Mouse (Mus musculus) hindbrain, embryonic 15.5 days (tissue): Measurements from ENCODE around the gene Usp28. TPM values are rescaled to one million over a fixed set of nuclear protein-coding genes. Genes with fewer than 3 reads are reported as not detected.
A peak's percentile ranks its signal among the peaks of the same experiment; 100 is the strongest.

Experiments used
- ATAC-seq: fragments of 200-750 bp; cut with Nextera tagmentation; 2 replicates; pipeline ENCODE4 v1.8.0; 2017; ENCODE audit warnings: low read depth, moderate number of reproducible peaks, moderate TSS enrichment; ENCODE audit not compliant: low FRiP score
- H3K27ac ChIP-seq: fragments of 300-500 bp; sonication (generic); replicated peaks from 2 replicates; pipeline ENCODE4 v1.5.1; 2015; ENCODE audit warnings: mild to moderate bottlenecking, inconsistent platforms
- H3K27me3 ChIP-seq: fragments of 300-500 bp; sonication (generic); 2 replicates; pipeline ENCODE4 v1.6.1; 2015; ENCODE audit warnings: control low read depth, inconsistent platforms
- H3K36me3 ChIP-seq: fragments of 300-500 bp; sonication (generic); 2 replicates; pipeline ENCODE4 v1.6.1; 2015; ENCODE audit warnings: control low read depth, inconsistent platforms
- H3K4me1 ChIP-seq: fragments of 300-500 bp; sonication (generic); replicated peaks from 2 replicates; pipeline ENCODE4 v1.6.1; 2015; ENCODE audit warnings: control low read depth, inconsistent platforms
- H3K4me2 ChIP-seq: fragments of 300-500 bp; sonication (generic); 2 replicates; pipeline ENCODE4 v1.6.1; 2015; ENCODE audit warnings: moderate library complexity, mild to moderate bottlenecking, inconsistent platforms
- H3K4me3 ChIP-seq: fragments of 300-500 bp; sonication (generic); 2 replicates; pipeline ENCODE4 v1.5.1; 2015; ENCODE audit warnings: mild to moderate bottlenecking, inconsistent platforms
- H3K9ac ChIP-seq: fragments of 300-500 bp; sonication (generic); 2 replicates; pipeline ENCODE4 v1.6.1; 2015; ENCODE audit warnings: inconsistent platforms
- H3K9me3 ChIP-seq: fragments of 300-500 bp; sonication (generic); 2 replicates; pipeline ENCODE4 v1.6.1; 2016; ENCODE audit warnings: control low read depth, inconsistent platforms
- WGBS: fragments of 180-500 bp; shearing (Covaris S2); methylation state at CpG from one replicate; pipeline ENCODE4 v1.1.7; 2015; 5-methylcytosine and 5-hydroxymethylcytosine counted together
- polyA plus RNA-seq: library from polyadenylated mRNA; unstranded; fragments of >200 nt; fragmentation: Nextera tagmentation; extraction: Ambion mirVana; gene quantifications from 2 replicates; pipeline ENCODE4 v1.2.1, GENCODE M21; 2015

The Usp28 gene
- polyA plus RNA-seq, 1 experiment from 2014 or later, result 31.0 TPM

DNA sequence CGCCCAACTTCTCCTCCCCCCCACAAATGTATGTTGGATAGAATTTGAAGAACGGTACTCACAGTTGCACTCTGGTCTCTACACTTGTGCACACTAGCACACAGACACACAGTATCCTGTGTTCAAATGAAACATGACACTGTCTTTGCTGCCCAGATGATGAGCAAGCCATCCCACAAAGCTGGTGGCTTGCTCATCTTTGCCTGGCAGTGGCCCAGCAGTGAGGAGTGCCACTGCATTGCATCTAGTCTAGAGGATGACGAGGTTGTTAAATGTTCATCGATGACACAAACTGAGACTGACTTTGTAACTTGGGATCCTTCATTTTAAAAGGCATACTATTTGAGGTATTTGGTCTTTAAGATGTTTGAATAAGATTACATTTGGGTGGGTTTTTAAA, 49.6 kb downstream of the Usp28 start:
- Histone ChIP-seq H3K27me3 (no peaks in the 10 kb centered on the region), H3K36me3 (peaks cover 62% of the 10 kb centered on the region), H3K4me3 (no peak overlapping the region), H3K9ac (no peak overlapping the region), H3K4me2 (no peak overlapping the region), H3K27ac (no peak overlapping the region), H3K9me3 (no peaks in the 10 kb centered on the region), H3K4me1 (no peaks in the 10 kb centered on the region)
- no peak for ATAC-seq
- 99% methylated on average over 4 of the region's 4 CpGs for WGBS

DNA sequence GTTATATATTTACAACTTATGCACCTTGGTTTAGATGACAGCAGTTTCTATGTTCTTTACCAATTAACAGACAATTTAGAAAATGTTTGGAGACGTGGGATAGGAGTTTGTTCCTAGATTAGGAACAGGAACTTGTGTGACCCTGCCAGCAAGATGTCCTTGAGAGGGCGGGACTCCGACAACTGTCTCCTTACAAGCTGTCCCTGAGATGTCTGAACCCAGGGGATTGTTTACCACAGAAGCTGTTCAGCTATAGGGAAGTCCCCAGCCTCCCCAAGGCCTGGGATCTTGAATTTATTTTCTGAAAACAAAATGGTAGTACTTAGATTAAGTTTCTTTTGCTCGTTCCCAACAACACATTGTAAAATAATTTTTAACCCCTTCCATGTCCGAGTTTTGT, 65.7 kb downstream of the Usp28 start:
- Histone ChIP-seq H3K36me3 (no peaks in the 10 kb centered on the region), H3K27ac (no peak overlapping the region), H3K27me3 (no peaks in the 10 kb centered on the region), H3K4me3 (no peak overlapping the region), H3K9ac (no peak overlapping the region), H3K9me3 (no peaks in the 10 kb centered on the region), H3K4me2 (no peak overlapping the region), H3K4me1 (0 out of 2 replicates have a peak, but pooled peaks cover 4% of the 10 kb centered on the region)
- ATAC-seq, result no peak
- 80% methylated on average over 5 of the region's 5 CpGs for WGBS

DNA sequence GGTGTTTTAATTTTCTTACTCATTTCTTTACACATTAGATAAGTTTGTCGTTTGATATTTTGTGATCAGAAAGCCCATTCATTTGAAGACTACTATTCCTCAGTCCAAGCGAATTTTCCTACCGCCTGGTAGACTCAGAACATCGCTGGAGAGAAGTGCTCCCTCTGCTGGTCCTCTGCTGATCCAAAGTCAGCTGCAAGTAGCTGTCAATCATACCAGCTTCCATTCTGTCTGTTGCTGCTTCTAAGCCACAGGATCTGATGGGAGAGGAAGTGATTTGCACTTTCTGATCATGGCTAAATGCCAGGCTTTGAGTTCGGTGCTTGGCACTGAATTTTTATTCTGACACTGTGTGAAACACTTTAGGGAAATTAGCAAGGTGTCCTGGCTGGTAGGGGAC, 66.2 kb downstream of the Usp28 start:
- 14% methylated on average over 5 of the region's 5 CpGs for WGBS
- Histone ChIP-seq H3K9me3 (no peaks in the 10 kb centered on the region), H3K9ac (no peak overlapping the region), H3K4me2 (no peak overlapping the region), H3K27ac (no peak overlapping the region), H3K27me3 (no peaks in the 10 kb centered on the region), H3K4me1 (peaks cover 8% of the 10 kb centered on the region), H3K4me3 (no peak overlapping the region), H3K36me3 (no peaks in the 10 kb centered on the region)
- no peak for ATAC-seq

DNA sequence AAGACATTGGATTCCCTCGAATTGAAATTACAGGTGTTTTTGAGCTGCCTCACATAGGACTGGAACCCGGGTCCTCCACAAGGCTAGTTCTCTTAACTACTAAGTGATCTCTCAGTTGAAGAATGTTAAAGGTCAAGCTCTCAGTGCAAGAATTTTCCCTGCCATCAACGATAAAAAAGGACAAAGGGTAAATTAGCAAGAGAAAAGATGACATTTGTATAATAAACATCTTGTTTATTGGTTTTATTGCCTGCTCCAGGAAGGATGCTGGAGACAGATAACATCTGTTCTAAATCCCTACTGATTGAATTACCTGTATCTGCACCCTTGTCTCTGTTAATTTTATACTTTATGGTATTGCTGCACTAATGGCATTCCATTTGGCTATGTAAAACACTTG, 68.9 kb downstream of the Usp28 start:
- Histone ChIP-seq H3K27me3 (no peaks in the 10 kb centered on the region), H3K9ac (no peak overlapping the region), H3K27ac (no peak overlapping the region), H3K4me2 (no peak overlapping the region), H3K4me1 (peaks cover 15% of the 10 kb centered on the region), H3K9me3 (no peaks in the 10 kb centered on the region), H3K36me3 (0 out of 2 replicates have a peak, but pooled peaks cover 8% of the 10 kb centered on the region), H3K4me3 (no peak overlapping the region)
- 83% methylated on average over 3 of the region's 3 CpGs for WGBS
- no peak for ATAC-seq

DNA sequence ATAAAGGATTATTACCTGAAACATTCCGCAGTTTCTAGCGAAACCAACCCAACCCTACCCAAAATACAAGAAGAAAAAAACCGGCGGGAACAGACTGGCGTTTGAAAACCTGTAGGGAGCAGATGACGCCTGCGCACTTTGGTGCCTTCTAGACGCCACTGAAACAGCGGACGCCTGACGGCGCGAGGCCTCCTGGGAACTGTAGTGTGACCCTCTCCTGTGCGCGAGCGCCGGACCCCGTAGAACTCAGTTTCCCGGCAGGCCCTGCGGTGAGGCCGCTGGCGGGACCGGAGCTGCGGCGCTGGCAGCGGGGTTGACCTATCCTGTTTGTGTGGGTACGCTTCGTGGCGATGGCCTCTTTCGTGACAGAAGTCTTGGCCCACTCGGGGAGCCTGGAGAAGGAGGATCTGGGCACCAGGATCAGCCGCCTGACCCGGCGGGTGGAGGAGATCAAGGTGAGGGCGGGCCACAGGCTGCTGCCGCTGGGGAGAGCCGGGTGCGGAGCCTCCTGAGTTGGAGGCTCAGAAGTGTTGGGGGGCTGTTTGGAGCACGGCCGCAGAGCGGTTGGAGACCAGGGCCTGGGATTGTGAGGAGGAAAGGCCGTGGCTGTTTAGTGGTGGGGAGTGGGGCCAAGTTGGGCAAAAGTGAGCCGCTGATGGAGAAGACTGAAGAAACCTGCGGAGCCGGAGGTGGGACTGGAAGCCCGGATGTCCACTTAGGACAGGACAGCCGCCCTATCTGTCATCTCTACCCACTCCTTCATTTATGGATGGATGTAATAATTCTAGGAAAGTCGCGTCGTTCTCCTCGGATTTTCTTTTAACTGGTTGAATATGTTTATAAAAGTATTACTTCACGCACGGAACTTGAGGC, 70.4 kb downstream of the Usp28 start, which contains the start of gene Zw10:
TSS of gene Zw10 (plus strand) at position 281 of the 873 bp plus-strand sequence.
- H3K36me3 ChIP-seq, result peaks cover 17% of the 10 kb centered on the region
- H3K27ac ChIP-seq, result peak within 1 kb of the TSS; percentile 76
- WGBS, result under 1% methylated on average over 53 of the region's 53 CpGs
- peak within 1 kb of the TSS; percentile 82 for H3K9ac ChIP-seq
- H3K27me3 ChIP-seq, result no peaks in the 10 kb centered on the region
- ATAC-seq, result peak; percentile 99
- H3K9me3 ChIP-seq, result no peaks in the 10 kb centered on the region
- peak within 1 kb of the TSS; percentile 81 for H3K4me2 ChIP-seq
- peaks cover 15% of the 10 kb centered on the region for H3K4me1 ChIP-seq
- peak within 1 kb of the TSS; percentile 95 for H3K4me3 ChIP-seq

DNA sequence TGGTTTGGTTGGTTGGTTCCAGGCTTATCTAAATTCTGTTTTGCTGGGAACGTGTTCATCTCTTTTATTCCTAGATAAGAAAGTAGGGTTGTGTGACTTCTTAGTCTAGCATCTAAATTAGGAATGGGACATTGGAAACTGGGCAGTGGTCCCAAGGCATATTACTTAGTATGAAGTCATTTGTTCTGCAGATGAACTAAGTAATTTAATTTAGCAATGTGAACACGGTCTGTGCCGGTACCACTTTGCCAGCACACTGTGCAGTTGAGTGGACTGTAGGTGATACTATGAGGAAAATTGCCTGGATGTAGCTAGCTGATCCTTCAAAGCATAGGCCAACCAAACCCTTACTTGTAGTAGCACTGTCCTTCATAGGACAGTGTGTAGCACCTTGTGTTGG, 91.7 kb downstream of the Usp28 start:
- Histone ChIP-seq H3K4me1 (no peaks in the 10 kb centered on the region), H3K27ac (no peak overlapping the region), H3K4me3 (no peak overlapping the region), H3K9ac (no peak overlapping the region), H3K36me3 (peaks cover 45% of the 10 kb centered on the region), H3K27me3 (no peaks in the 10 kb centered on the region), H3K9me3 (no peaks in the 10 kb centered on the region), H3K4me2 (no peak overlapping the region)
- no peak for ATAC-seq
- WGBS, result 83% methylated on average over 3 of the region's 3 CpGs

DNA sequence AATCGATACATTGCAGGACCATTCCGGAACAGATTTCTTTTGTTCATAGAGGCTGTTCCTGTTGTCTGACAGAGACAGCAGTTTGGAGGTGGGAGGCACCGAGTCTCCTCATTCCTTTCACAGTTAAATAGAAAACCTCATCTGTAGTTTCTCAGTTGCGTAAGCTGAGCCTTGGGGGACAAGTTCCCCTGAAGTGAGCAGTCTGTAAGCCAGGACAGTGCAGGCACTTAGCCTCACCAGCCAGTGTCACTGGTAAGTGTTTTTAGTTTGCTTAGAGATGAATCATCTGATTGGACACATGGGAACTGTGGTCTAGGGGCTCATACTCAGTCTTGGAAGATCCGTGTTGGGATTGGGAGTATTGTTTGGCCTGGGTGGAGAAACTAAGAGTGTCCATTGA, 95.9 kb downstream of the Usp28 start, which contains the start of gene Tmprss5:
TSS of gene Tmprss5 (plus strand) at position 154 of the 400 bp plus-strand sequence.
- H3K4me1 ChIP-seq, result no peaks in the 10 kb centered on the region
- ATAC-seq, result no peak
- no peak within 1 kb of the TSS for H3K4me3 ChIP-seq
- H3K9me3 ChIP-seq, result no peaks in the 10 kb centered on the region
- no peaks in the 10 kb centered on the region for H3K27me3 ChIP-seq
- no peak within 1 kb of the TSS for H3K27ac ChIP-seq
- WGBS, result 54% methylated on average over 5 of the region's 5 CpGs
- no peak within 1 kb of the TSS for H3K4me2 ChIP-seq
- H3K9ac ChIP-seq, result no peak within 1 kb of the TSS
- peaks cover 22% of the 10 kb centered on the region for H3K36me3 ChIP-seq

DNA sequence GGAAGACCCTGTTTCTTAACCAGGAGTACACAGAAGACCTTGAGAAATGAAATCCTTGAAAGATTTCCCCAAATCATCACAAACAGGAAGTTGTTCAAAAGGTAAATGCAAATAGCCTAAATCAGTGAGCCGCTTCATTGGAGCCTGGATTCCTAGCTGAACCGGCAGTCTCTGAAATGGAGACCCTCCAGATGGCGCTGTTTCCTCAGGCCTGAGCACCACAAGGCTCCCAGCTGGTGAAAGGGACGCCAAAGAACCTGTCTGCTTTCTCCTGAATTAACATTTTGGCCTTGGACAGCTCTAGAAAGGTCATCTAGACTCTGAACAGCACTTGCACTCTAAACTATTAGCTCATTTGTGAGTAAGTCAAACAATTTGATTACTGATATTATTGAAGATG, 96.4 kb downstream of the Usp28 start:
- ATAC-seq, result no peak
- Histone ChIP-seq H3K9me3 (no peaks in the 10 kb centered on the region), H3K27me3 (no peaks in the 10 kb centered on the region), H3K36me3 (peaks cover 22% of the 10 kb centered on the region), H3K27ac (no peak overlapping the region), H3K4me2 (no peak overlapping the region), H3K4me1 (no peaks in the 10 kb centered on the region), H3K9ac (no peak overlapping the region), H3K4me3 (no peak overlapping the region)
- WGBS, result 10% methylated on average over 4 of the region's 4 CpGs

DNA sequence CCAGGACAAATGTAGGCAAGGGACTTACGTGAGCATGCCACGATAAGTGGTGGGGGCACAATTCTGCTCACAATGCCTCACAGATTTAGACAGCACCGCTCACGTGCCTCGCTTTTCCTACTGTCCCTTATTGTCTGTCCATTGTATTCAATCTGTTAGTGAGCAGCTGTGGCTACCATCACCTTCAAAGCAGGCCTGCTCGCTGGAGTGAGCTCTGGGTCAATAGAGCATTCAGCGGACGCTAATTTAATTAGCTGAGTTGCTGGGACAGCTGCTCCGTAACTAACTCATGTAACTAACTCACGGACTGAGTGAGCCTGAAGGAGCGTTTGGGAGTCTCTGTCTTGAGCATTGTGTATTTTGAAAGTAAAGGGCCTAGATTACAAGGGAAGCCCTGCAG, 102.1 kb downstream of the Usp28 start:
- H3K4me1 ChIP-seq, result no peaks in the 10 kb centered on the region
- ATAC-seq, result no peak
- whole genome bisulfite sequencing, result 14% methylated on average over 11 of the region's 11 CpGs

More for the DNA sequence above, 102.1 kb downstream of the Usp28 start:
- Histone ChIP-seq H3K4me2 (no peak overlapping the region), H3K36me3 (no peaks in the 10 kb centered on the region), H3K9ac (no peak overlapping the region), H3K27ac (no peak overlapping the region), H3K27me3 (no peaks in the 10 kb centered on the region), H3K9me3 (no peaks in the 10 kb centered on the region), H3K4me3 (no peak overlapping the region)

Other genes with a start within 250 kb of the Usp28 start
- gene Zbtb16, start 149.2 kb upstream of the Usp28 start, polyA plus RNA-seq, result 6.8 and 7.9 TPM in 2 replicates
- gene Htr3a, start 74.3 kb upstream of the Usp28 start, polyA plus RNA-seq, result 1.3 and 3.6 TPM in 2 replicates
- 0.18 and 0.92 TPM in 2 replicates for gene Htr3b, start 20.4 kb upstream of the Usp28 start, polyA plus RNA-seq
- 23.3 and 26.1 TPM in 2 replicates for gene Zw10, start 70.2 kb downstream of the Usp28 start, polyA plus RNA-seq
- 1.4 and 1.9 TPM in 2 replicates for gene Tmprss5, start 95.9 kb downstream of the Usp28 start, polyA plus RNA-seq